Mouse (Mus musculus) myocyte (in vitro differentiated cells): ENCODE measurements around the gene Irf2bp2. TPM values are rescaled to one million over a fixed set of nuclear protein-coding genes. Genes with fewer than 3 reads are reported as not detected.

ENCODE experiments used
- H3K27me3 ChIP-seq: one replicate; pipeline ENCODE4 v1.6.1; 2011; ENCODE audit not compliant: control insufficient read depth, insufficient read depth, insufficient read length
- H3K36me3 ChIP-seq: one replicate; pipeline ENCODE4 v1.6.1; 2011; ENCODE audit not compliant: control insufficient read depth, insufficient read depth
- H3K4me2 ChIP-seq: one replicate; pipeline ENCODE4 v1.6.1; 2011; ENCODE audit warnings: low read depth, control low read depth
- H3K4me3 ChIP-seq: one replicate; pipeline ENCODE4 v1.5.1; 2011; ENCODE audit warnings: mild to moderate bottlenecking, control low read depth, moderate library complexity
- H3K79me2 ChIP-seq: one replicate; pipeline ENCODE4 v1.6.1; 2011; ENCODE audit not compliant: control insufficient read depth, insufficient read depth
- H3ac ChIP-seq: one replicate; pipeline ENCODE4 v1.6.1; 2011; ENCODE audit not compliant: control insufficient read depth, insufficient read length
- CEBPB ChIP-seq: IDR thresholded peaks from 2 replicates; pipeline ENCODE4 v1.6.1; 2011; ENCODE audit warnings: mild to moderate bottlenecking, moderate library complexity; ENCODE audit not compliant: poor library complexity, insufficient read depth, severe bottlenecking
- E2F4 ChIP-seq: IDR thresholded peaks from one replicate; pipeline ENCODE4 v1.6.1; 2011; ENCODE audit warnings: mild to moderate bottlenecking, control low read depth, moderate library complexity; ENCODE audit not compliant: insufficient read depth
- MAX ChIP-seq: IDR thresholded peaks from one replicate; pipeline ENCODE4 v1.6.1; 2011; ENCODE audit warnings: low read depth, mild to moderate bottlenecking, control low read depth
- MYOD1 ChIP-seq, 3 experiments: IDR thresholded peaks; one replicate each; pipeline ENCODE4 v1.6.1; 2011; ENCODE audit warnings: control low read depth in 2 of 3, low read depth in 2 of 3, mild to moderate bottlenecking in 2 of 3, moderate library complexity in 1 of 3; ENCODE audit not compliant: insufficient read length in 2 of 3, control insufficient read depth in 1 of 3
- MYOG ChIP-seq, 3 experiments: IDR thresholded peaks; one replicate each; pipeline ENCODE4 v1.6.1; 2011; ENCODE audit warnings: control low read depth in 2 of 3, low read depth in 2 of 3, mild to moderate bottlenecking in 2 of 3; ENCODE audit not compliant: insufficient read length in 2 of 3, control insufficient read depth in 1 of 3, insufficient read depth in 1 of 3
- POLR2A ChIP-seq: IDR thresholded peaks from one replicate; pipeline ENCODE4 v1.6.1; 2011; ENCODE audit warnings: low read depth, mild to moderate bottlenecking, control low read depth, moderate library complexity; ENCODE audit not compliant: insufficient read length
- POLR2AphosphoS2 ChIP-seq: IDR thresholded peaks from one replicate; pipeline ENCODE4 v1.6.1; 2011; ENCODE audit warnings: low read depth, control low read depth; ENCODE audit not compliant: insufficient read length
- REST ChIP-seq: IDR thresholded peaks from one replicate; pipeline ENCODE4 v1.6.1; 2011; ENCODE audit warnings: mild to moderate bottlenecking, control low read depth, moderate library complexity; ENCODE audit not compliant: insufficient read depth, insufficient read length
- SRF ChIP-seq: IDR thresholded peaks from one replicate; pipeline ENCODE4 v1.6.1; 2011; ENCODE audit warnings: low read depth; ENCODE audit not compliant: control insufficient read depth, insufficient read length
- TCF12 ChIP-seq: IDR thresholded peaks from one replicate; pipeline ENCODE4 v1.6.1; 2011; ENCODE audit warnings: mild to moderate bottlenecking, control low read depth; ENCODE audit not compliant: poor library complexity, insufficient read depth, severe bottlenecking
- TCF3 ChIP-seq: IDR thresholded peaks from one replicate; pipeline ENCODE4 v1.6.1; 2011; ENCODE audit warnings: low read depth, control low read depth; ENCODE audit not compliant: insufficient read length
- USF1 ChIP-seq: IDR thresholded peaks from one replicate; pipeline ENCODE4 v1.6.1; 2011; ENCODE audit warnings: low read depth, mild to moderate bottlenecking, control low read depth, moderate library complexity
- polyA plus RNA-seq: library from polyadenylated mRNA; unstranded; fragments of >200 nt; fragmentation: generic; extraction: Trizol; gene quantifications from one replicate; pipeline ENCODE4 v1.2.1, GENCODE M21; 2012; ENCODE audit warnings: missing spikeins

The Irf2bp2 gene
- polyA plus RNA-seq, 1 experiment = 16.8 TPM

DNA sequence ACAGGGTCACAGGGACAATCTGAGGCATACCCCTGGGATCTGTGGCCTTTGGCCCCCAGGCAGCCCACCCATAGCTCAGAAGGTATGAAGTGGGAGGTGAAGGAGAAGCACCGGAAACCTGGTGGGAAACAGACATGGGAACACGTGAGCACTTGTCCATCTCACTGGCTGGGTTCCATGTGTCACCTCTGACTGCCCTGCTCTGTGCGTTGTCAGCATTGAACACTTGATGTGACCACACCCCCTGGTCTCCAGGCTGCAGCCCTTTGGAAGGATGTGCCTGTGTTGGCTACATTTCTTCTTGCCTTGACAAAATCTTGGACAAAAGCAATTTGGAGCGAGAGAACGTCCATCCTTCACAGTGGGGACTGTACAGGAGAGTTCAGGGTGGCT is 20.9 kb upstream of the Irf2bp2 start:
- H3K36me3 ChIP-seq = no peaks in the 10 kb centered on the region
- H3K4me3 ChIP-seq = no peak overlapping the region
- H3K4me2 ChIP-seq = peak overlapping the region; percentile 96
- H3K79me2 ChIP-seq = no peaks in the 10 kb centered on the region
- no peak for TF ChIP-seq MAX
- TF ChIP-seq CEBPB = no peak
- TF ChIP-seq TCF12 = no peak
- no peak for TF ChIP-seq POLR2A
- no peak for TF ChIP-seq E2F4
- TF ChIP-seq REST = no peak
- no peak for TF ChIP-seq USF1
- no peak for TF ChIP-seq MYOG (IDR thresholded peaks at IDR 0.05; ENCODE audit: control insufficient read depth in 1 of 3, insufficient read depth in 1 of 3, insufficient read length in 2 of 3, low read depth in 2 of 3)
- no peak for TF ChIP-seq TCF3
- TF ChIP-seq MYOD1 (IDR thresholded peaks at IDR 0.05; ENCODE audit: control insufficient read depth in 1 of 3, insufficient read length in 2 of 3, low read depth in 2 of 3) = no peak
- TF ChIP-seq SRF = no peak
- TF ChIP-seq POLR2AphosphoS2 = no peak
- H3ac ChIP-seq = no peak overlapping the region
- H3K27me3 ChIP-seq = no peaks in the 10 kb centered on the region

DNA sequence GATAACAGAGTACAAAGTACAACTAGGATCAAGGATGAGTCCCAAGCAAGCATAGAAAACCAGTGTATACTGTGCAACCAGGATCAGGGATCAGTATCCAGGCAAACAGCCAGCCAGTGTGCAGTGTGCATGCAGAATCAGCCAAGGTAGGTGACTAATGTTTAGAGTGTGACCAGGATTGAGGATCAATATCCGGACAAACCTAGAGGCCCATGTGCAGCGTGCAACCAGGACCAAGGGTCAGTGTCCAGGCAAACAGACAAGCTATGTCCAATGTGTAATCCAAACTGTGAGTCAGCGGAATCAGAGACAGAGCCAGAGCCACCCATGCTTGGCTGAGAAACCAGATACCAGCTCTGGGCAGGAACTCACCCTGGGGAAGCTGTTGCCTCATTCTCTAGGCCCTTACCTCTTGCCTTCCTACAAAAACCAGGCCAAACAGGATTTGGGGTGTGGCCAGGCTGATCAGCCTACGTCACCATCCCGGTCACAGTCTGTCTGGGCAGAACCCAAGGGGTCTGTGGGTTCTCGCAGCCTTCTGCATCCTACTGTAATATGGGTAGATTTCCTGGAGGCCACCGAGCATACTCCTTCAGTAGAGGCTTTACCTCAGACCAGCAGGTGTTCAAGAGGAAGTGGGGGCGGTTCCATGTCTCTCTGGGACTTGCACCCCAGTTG is 20.4 kb upstream of the Irf2bp2 start:
- Histone ChIP-seq H3K4me2 (peak overlapping the region; percentile 96), H3K36me3 (no peaks in the 10 kb centered on the region), H3K4me3 (no peak overlapping the region), H3ac (no peak overlapping the region), H3K27me3 (no peaks in the 10 kb centered on the region), H3K79me2 (no peaks in the 10 kb centered on the region)
- TF ChIP-seq USF1 (no peak), TCF3 (no peak), POLR2A (peak; percentile 27), MYOG (IDR thresholded peaks at IDR 0.05; ENCODE audit: control insufficient read depth in 1 of 3, insufficient read depth in 1 of 3, insufficient read length in 2 of 3, low read depth in 2 of 3) (no peak), MYOD1 (IDR thresholded peaks at IDR 0.05; ENCODE audit: control insufficient read depth in 1 of 3, insufficient read length in 2 of 3, low read depth in 2 of 3) (peak in 1 of 3 experiments; percentile 26), CEBPB (peak; percentile 87)

DNA sequence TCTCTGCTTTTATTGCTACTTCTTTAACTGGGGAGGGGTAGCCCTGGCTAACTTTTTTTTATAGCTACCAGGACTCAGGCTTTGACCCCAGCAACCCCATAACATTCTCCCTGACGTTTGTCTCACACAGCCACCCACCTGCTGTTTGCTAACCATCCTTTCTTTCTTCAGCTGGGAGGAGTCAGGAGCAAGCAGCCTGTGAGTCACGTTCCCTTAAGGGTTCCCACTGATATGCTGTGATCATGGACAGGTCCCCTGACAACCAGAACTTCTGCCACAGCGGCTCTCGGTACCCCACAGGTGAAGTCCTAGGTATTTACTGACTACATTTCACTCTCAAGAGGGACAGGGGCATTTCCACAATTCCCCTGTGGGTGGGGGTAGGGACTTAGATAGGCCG is 19.4 kb upstream of the Irf2bp2 start:
- no peak overlapping the region for H3ac ChIP-seq
- no peaks in the 10 kb centered on the region for H3K36me3 ChIP-seq
- peak; percentile 18 to 77 (median 61) for TF ChIP-seq MYOD1 (IDR thresholded peaks at IDR 0.05; ENCODE audit: control insufficient read depth in 1 of 3, insufficient read length in 2 of 3, low read depth in 2 of 3)
- no peak for TF ChIP-seq REST
- TF ChIP-seq MYOG (IDR thresholded peaks at IDR 0.05; ENCODE audit: control insufficient read depth in 1 of 3, insufficient read depth in 1 of 3, insufficient read length in 2 of 3, low read depth in 2 of 3) = peak in 1 of 3 experiments; percentile 52
- no peaks in the 10 kb centered on the region for H3K79me2 ChIP-seq
- H3K4me3 ChIP-seq = no peak overlapping the region
- H3K27me3 ChIP-seq = no peaks in the 10 kb centered on the region
- H3K4me2 ChIP-seq = peak overlapping the region; percentile 37

GRCm38 (mm10) chr8:126612739-126613138 is 19.0 kb upstream of the Irf2bp2 start:
- Histone ChIP-seq H3ac (no peak overlapping the region), H3K79me2 (no peaks in the 10 kb centered on the region), H3K36me3 (no peaks in the 10 kb centered on the region), H3K27me3 (no peaks in the 10 kb centered on the region), H3K4me3 (no peak overlapping the region), H3K4me2 (no peak overlapping the region)
- TF ChIP-seq POLR2A = no peak
- TF ChIP-seq USF1 = no peak
- no peak for TF ChIP-seq MYOD1 (IDR thresholded peaks at IDR 0.05; ENCODE audit: control insufficient read depth in 1 of 3, insufficient read length in 2 of 3, low read depth in 2 of 3)
- no peak for TF ChIP-seq E2F4
- no peak for TF ChIP-seq SRF
- no peak for TF ChIP-seq POLR2AphosphoS2
- no peak for TF ChIP-seq MAX
- TF ChIP-seq MYOG (IDR thresholded peaks at IDR 0.05; ENCODE audit: control insufficient read depth in 1 of 3, insufficient read depth in 1 of 3, insufficient read length in 2 of 3, low read depth in 2 of 3) = no peak
- no peak for TF ChIP-seq CEBPB
- TF ChIP-seq TCF3 = no peak
- no peak for TF ChIP-seq TCF12
- no peak for TF ChIP-seq REST

GRCm38 (mm10) chr8:126610713-126611112 is 16.9 kb upstream of the Irf2bp2 start:
- Histone ChIP-seq H3K36me3 (no peaks in the 10 kb centered on the region), H3ac (no peak overlapping the region), H3K4me2 (no peak overlapping the region), H3K27me3 (no peaks in the 10 kb centered on the region), H3K79me2 (no peaks in the 10 kb centered on the region), H3K4me3 (no peak overlapping the region)
- TF ChIP-seq MYOD1 (IDR thresholded peaks at IDR 0.05; ENCODE audit: control insufficient read depth in 1 of 3, insufficient read length in 2 of 3, low read depth in 2 of 3) (no peak), POLR2A (no peak), MAX (no peak), USF1 (no peak)
